Mouse (Mus musculus): ENCODE results near the gene Atp5g2. TPM values are rescaled to one million over a fixed set of nuclear protein-coding genes. Genes with fewer than 3 reads are reported as not detected.
A peak's percentile ranks its signal among the peaks of the same experiment; 100 is the strongest.
"Not testable (repeated sequence)": the region's sequence is repeated elsewhere in the genome, so short reads cannot be mapped to it uniquely, and the experiment has no call there.

Atp5g2 gene
- polyA plus RNA-seq, 1 experiment from 2014 or later = 56.4 TPM

DNA sequence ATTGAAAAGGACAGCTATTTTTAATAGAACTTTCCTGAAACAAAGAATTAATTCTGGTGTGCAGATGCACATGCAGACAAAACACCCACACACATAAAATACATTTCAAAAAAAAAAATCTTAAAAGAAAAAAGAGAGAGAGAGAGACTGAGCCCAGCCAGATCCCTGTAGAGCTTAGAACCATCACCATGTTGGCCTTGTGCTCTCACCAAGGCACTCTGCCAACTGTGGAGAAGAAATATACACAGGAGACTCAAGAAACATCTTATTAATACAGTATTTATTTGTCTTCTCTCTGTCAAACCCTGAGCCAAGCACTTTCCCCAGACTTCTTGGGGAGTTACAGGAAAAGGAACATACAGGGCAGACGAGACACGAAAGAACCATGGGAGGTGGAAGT is 9.6 kb downstream of the Atp5g2 start:
- peaks cover 69% of the 10 kb centered on the region for H3K36me3 ChIP-seq
- not testable (repeated sequence) for H3K4me3 ChIP-seq; H3K9me3 ChIP-seq; H3K9ac ChIP-seq; H3K27me3 ChIP-seq; ATAC-seq (ENCODE audit: low FRiP score); H3K4me1 ChIP-seq (replicated peaks); H3K27ac ChIP-seq; H3K4me2 ChIP-seq
- WGBS = no CpG with 5 or more reads among the region's 2 CpGs

DNA sequence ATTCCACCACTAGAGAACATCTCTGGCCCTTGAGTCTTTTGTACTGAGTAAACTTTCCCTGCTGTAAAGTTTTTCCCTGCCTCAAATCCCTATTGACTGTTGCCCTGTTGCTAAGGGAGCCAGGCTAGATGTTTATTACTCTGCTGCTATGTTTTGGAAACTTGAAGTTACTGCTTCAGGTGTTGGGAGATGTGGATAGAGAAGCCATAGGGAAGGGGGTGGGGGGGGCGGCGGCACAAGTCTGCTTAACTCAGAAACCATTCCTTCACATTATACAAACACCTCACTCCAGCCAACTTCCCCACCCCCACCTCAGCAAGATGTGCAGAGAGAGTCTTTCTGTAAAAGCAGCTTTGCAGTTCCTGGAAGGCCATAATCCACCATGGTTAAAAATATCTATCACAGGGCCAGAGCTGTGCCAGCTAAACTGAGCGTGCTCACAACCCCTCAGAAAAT is 14.2 kb downstream of the Atp5g2 start:
- 84% methylated on average over 3 of the region's 3 CpGs for WGBS
- no peak for ATAC-seq (ENCODE audit: low FRiP score)
- Histone ChIP-seq H3K27me3 (no peaks in the 10 kb centered on the region), H3K4me3 (no peak overlapping the region), H3K4me2 (no peak overlapping the region), H3K9ac (no peak overlapping the region), H3K27ac (peak overlapping the region; percentile 78; the same call in 1 of the 2 replicates), H3K9me3 (no peaks in the 10 kb centered on the region), H3K36me3 (peaks cover 25% of the 10 kb centered on the region), H3K4me1 (replicated peaks) (peaks cover 4% of the 10 kb centered on the region; the same call in 1 of the 2 replicates)

DNA sequence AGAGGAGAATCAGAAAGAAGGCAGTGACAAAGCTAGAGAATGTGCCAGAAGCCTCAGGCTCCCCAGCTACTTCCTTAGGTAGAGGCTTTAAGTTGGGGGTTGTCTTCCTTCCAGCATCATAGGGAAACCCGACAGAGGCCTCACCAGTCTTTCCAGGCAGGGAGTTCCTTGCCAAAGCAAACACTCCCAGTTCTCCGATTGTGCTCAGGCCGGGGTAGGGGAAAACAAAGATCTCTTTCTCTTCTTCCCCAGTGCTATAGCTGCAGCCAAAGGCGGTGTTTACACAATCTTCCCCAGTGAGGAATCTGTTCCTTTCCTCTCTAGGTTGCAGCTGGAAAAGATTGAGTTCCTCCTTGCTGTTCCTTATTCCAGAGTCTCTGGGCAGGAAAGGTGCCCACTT is 15.5 kb downstream of the Atp5g2 start:
- Histone ChIP-seq H3K36me3 (peaks cover 14% of the 10 kb centered on the region), H3K9ac (no peak overlapping the region), H3K4me3 (no peak overlapping the region), H3K27me3 (no peaks in the 10 kb centered on the region), H3K27ac (peak overlapping the region; percentile 78), H3K9me3 (no peaks in the 10 kb centered on the region), H3K4me1 (replicated peaks) (peaks cover 4% of the 10 kb centered on the region; the same call in 1 of the 2 replicates), H3K4me2 (no peak overlapping the region)
- WGBS = 14% methylated on average over 4 of the region's 4 CpGs
- no peak for ATAC-seq (ENCODE audit: low FRiP score)

GRCm38 (mm10) chr15:102651928-102652660 is 20.1 kb downstream of the Atp5g2 start:
- H3K9ac ChIP-seq; H3K4me3 ChIP-seq; H3K36me3 ChIP-seq; H3K27ac ChIP-seq; H3K9me3 ChIP-seq; H3K4me1 ChIP-seq (replicated peaks); H3K4me2 ChIP-seq; ATAC-seq (ENCODE audit: low FRiP score); H3K27me3 ChIP-seq: not testable (repeated sequence)
- 80% methylated on average over 9 of the region's 9 CpGs for WGBS

GRCm38 (mm10) chr15:102651107-102651506 is 21.0 kb downstream of the Atp5g2 start:
- 81% methylated on average over 3 of the region's 3 CpGs for WGBS
- Histone ChIP-seq H3K4me1 (replicated peaks) (no peaks in the 10 kb centered on the region), H3K9ac (no peak overlapping the region), H3K27me3 (no peaks in the 10 kb centered on the region), H3K4me2 (no peak overlapping the region), H3K4me3 (no peak overlapping the region), H3K27ac (no peak overlapping the region), H3K9me3 (no peaks in the 10 kb centered on the region), H3K36me3 (no peaks in the 10 kb centered on the region)
- no peak for ATAC-seq (ENCODE audit: low FRiP score)

- Histone ChIP-seq H3K4me2 (no peak overlapping the region), H3K27me3 (no peaks in the 10 kb centered on the region), H3K9ac (no peak overlapping the region), H3K9me3 (no peaks in the 10 kb centered on the region), H3K4me1 (replicated peaks) (no peaks in the 10 kb centered on the region), H3K36me3 (no peaks in the 10 kb centered on the region), H3K4me3 (no peak overlapping the region), H3K27ac (no peak overlapping the region)
- ATAC-seq (ENCODE audit: low FRiP score) = no peak
- 84% methylated on average over 3 of the region's 3 CpGs for WGBS
Measured at GRCm38 (mm10) chr15:102635817-102636216, 36.3 kb downstream of the Atp5g2 start.

- no peaks in the 10 kb centered on the region for H3K36me3 ChIP-seq
- no peak overlapping the region for H3K9ac ChIP-seq
- H3K4me3 ChIP-seq = no peak overlapping the region
- H3K27me3 ChIP-seq = no peaks in the 10 kb centered on the region
- no peak overlapping the region for H3K27ac ChIP-seq
- WGBS = 96% methylated on average over 8 of the region's 8 CpGs
- ATAC-seq (ENCODE audit: low FRiP score) = no peak
- H3K4me1 ChIP-seq (replicated peaks) = no peaks in the 10 kb centered on the region
- no peaks in the 10 kb centered on the region for H3K9me3 ChIP-seq
- no peak overlapping the region for H3K4me2 ChIP-seq
Measured at GRCm38 (mm10) chr15:102634684-102635083, 37.5 kb downstream of the Atp5g2 start.

GRCm38 (mm10) chr15:102625687-102626055 is 46.5 kb downstream of the Atp5g2 start:
- peak overlapping the region; percentile 59 for H3K4me3 ChIP-seq
- no peaks in the 10 kb centered on the region for H3K36me3 ChIP-seq
- H3K9me3 ChIP-seq = no peaks in the 10 kb centered on the region
- H3K9ac ChIP-seq = peak overlapping the region; percentile 77
- WGBS = under 1% methylated on average over 18 of the region's 18 CpGs
- H3K4me2 ChIP-seq = peak overlapping the region; percentile 88
- peak overlapping the region; percentile 96 for H3K27ac ChIP-seq
- ATAC-seq (ENCODE audit: low FRiP score) = peak; percentile 43
- no peaks in the 10 kb centered on the region for H3K27me3 ChIP-seq
- peaks cover 19% of the 10 kb centered on the region for H3K4me1 ChIP-seq (replicated peaks)

GRCm38 (mm10) chr15:102624970-102625686 is 47.0 kb downstream of the Atp5g2 start, which contains the start of the genes Gm28047 and Atf7:
TSS of gene Gm28047 (minus strand) at chr15:102625067.
TSS of gene Atf7 (minus strand) at chr15:102625464.
- peak; percentile 99 for ATAC-seq (ENCODE audit: low FRiP score)
- H3K27me3 ChIP-seq = no peaks in the 10 kb centered on the region
- H3K36me3 ChIP-seq = no peaks in the 10 kb centered on the region
- H3K9ac ChIP-seq = peak within 1 kb of the TSS; percentile 77
- H3K4me1 ChIP-seq (replicated peaks) = peaks cover 19% of the 10 kb centered on the region
- H3K4me3 ChIP-seq = peak within 1 kb of the TSS; percentile 59
- no peaks in the 10 kb centered on the region for H3K9me3 ChIP-seq
- peak within 1 kb of the TSS; percentile 88 for H3K4me2 ChIP-seq
- H3K27ac ChIP-seq = peak within 1 kb of the TSS; percentile 96
- 0% methylated on average over 50 of the region's 51 CpGs for WGBS

GRCm38 (mm10) chr15:102624291-102624969 is 47.7 kb downstream of the Atp5g2 start:
- Histone ChIP-seq H3K9me3 (no peaks in the 10 kb centered on the region), H3K36me3 (no peaks in the 10 kb centered on the region), H3K4me2 (peak overlapping the region; percentile 88), H3K4me1 (replicated peaks) (peaks cover 19% of the 10 kb centered on the region), H3K4me3 (peak overlapping the region; percentile 59), H3K27ac (peak overlapping the region; percentile 96), H3K27me3 (no peaks in the 10 kb centered on the region), H3K9ac (peak overlapping the region; percentile 77)
- no peak for ATAC-seq (ENCODE audit: low FRiP score)
- WGBS = 5% methylated on average over 17 of the region's 17 CpGs

GRCm38 (mm10) chr15:102623121-102623520 is 49.0 kb downstream of the Atp5g2 start:
- H3K4me2 ChIP-seq = peak overlapping the region; percentile 37
- H3K4me3 ChIP-seq = no peak overlapping the region
- H3K36me3 ChIP-seq = no peaks in the 10 kb centered on the region
- H3K27me3 ChIP-seq = no peaks in the 10 kb centered on the region
- no peak overlapping the region for H3K9ac ChIP-seq
- 94% methylated on average over 3 of the region's 3 CpGs for WGBS
- H3K4me1 ChIP-seq (replicated peaks) = peaks cover 19% of the 10 kb centered on the region
- ATAC-seq (ENCODE audit: low FRiP score) = no peak
- H3K9me3 ChIP-seq = no peaks in the 10 kb centered on the region
- H3K27ac ChIP-seq = no peak overlapping the region

DNA sequence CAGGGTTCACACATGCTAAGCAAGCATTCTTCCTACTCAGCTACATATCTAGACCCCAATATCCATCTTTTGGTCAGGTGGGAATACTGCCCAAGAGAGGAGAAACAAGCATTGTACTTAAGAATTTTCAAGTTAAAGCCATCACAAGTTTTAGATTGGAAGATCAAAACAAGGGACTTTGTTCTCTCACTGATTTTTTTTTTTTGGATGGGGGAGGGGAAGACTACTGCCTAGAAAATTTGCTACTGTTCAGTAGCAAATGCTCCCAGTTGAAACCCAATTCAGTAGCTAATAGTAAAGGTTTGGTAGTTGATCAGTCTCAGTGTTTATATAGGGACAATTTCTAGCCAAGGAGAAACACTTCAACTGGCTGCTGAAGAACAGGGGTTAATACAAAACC is 49.6 kb downstream of the Atp5g2 start:
- no peaks in the 10 kb centered on the region for H3K36me3 ChIP-seq
- H3K27ac ChIP-seq = no peak overlapping the region
- no peak overlapping the region for H3K4me2 ChIP-seq
- H3K4me1 ChIP-seq (replicated peaks) = peaks cover 19% of the 10 kb centered on the region
- no peak overlapping the region for H3K9ac ChIP-seq
- H3K9me3 ChIP-seq = no peaks in the 10 kb centered on the region
- ATAC-seq (ENCODE audit: low FRiP score) = no peak
- H3K27me3 ChIP-seq = no peaks in the 10 kb centered on the region
- no peak overlapping the region for H3K4me3 ChIP-seq

Measured in hindbrain, embryonic 13.5 days (tissue).